Mouse (Mus musculus) layer of hippocampus, postnatal 36 days (tissue): ENCODE data around the gene Stoml2. TPM values are rescaled to one million over a fixed set of nuclear protein-coding genes. Genes with fewer than 3 reads are reported as not detected.
A peak's percentile ranks its signal among the peaks of the same experiment; 100 is the strongest.

Experiments used
- DNase-seq, 2 experiments: peaks; one replicate each; pipeline ENCODE4 v3.0.0; 2022
- total RNA-seq, 2 experiments: library from RNA; stranded (reverse); gene quantifications; 2 replicates each; pipeline ENCODE4 v1.2.3; 2021

Gene Stoml2
- 100 to 1,000 TPM in 1 of 2 experiments, 10 to 100 TPM in 1; 93.4 to 102 TPM for total RNA-seq

DNA sequence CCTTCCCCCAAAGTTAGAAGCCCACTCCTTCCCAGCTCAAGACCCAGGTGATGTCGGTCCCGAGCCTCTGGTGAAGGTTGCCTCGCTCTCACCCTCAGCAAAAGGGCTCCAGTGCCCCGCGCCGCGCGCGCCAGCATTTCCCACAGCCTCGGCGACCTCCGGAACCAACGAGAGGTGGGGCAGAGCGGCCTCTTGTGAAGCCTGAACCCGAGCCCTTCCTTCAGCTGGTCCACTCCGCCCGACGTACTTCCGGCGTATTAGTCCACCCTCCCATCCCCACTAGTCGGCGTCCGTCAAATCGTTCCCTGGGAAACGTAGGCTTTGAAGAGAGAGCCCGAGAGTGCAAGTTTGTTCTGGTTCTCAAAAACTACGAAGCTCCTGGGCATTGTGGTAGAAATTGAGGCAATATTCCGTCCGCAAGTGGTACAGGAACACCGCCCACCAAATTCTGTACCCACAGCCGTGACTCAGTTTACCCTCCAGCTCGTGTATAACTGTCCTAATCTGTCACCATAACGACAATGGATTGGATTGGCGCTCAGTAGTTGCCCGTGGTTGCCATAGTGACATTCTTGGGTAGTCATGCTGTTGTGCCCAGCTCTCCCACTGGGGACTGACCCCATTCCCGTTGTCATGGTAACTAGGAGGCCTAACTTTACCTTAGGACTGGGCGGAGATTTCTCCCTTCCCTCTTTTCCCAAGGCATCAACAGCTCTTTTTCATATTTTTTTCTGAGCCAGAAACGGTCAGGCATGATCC, at the start of gene Stoml2:
Stoml2 (minus strand) TSS at position 474 of the 759 bp plus-strand sequence.
- DNase-seq = peak; percentile 89 to 92

DNA sequence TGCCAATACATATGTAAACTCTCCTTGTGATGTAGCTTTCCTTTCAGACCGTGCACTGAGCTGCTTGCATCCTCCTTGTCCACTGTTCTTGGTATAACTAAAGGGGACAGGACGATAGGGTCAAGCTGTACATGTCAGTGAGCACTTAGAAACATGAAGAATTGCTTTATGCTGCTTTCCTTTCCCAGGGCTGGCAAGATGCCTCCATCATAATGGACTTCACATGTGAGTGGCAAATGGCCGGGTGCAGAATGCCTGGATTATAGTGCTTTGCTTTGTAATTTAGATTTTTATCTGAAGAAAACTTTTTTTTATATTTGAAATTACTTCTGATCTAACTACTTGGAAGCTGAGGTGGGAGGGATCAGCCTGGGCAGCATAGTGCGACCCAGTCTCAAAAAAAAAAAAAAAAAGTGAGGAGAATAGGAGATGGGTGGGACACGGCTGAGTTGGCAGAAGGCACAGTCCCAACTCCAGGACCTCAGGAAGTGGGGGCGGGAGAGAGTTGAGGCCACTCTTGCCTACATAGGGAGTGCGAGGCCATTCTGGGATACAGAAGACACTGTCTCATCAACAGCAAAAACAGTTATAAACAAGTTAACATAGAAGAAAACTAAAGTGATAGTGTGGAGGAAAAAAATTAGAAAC, 46.7 kb upstream of the Stoml2 start:
- no peak for DNase-seq

DNA sequence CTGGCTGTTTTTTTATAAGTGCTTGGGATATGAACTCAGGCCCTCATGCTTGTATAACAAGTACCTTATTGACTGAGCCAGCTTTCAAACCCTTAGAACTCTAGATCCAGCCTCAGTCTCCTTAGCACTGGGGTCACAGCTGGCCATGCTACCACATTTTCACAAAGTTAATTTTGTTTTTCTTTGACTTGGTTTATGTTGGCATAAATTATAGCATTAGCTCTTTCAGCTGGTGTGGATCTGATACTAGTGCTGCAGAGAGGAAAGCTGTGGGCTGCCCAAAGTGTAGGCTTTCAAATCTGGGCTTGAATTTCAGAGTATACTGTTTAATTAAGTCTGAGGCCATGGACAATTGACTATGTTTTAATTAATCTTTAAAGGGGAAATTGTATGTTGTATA, 43.4 kb upstream of the Stoml2 start:
- no peak for DNase-seq

DNA sequence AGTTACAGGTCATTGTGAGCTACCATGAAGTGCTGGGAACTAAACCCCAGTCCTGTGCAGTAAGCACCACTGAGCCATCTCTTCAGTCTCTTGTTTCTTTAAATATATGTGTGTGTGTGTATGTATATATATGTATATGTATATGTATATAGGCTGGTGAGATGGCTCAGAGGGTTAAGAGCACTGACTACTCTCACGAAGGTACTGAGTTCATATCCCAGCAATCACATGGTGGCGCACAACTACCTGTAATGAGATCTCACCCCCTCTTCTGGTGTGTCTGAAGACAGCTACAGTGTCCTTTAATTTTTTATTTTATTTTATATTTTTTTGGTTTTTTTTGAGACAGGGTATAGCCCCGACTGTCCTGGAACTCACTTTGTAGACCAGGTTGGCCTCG, 34.0 kb upstream of the Stoml2 start:
- no peak for DNase-seq

DNA sequence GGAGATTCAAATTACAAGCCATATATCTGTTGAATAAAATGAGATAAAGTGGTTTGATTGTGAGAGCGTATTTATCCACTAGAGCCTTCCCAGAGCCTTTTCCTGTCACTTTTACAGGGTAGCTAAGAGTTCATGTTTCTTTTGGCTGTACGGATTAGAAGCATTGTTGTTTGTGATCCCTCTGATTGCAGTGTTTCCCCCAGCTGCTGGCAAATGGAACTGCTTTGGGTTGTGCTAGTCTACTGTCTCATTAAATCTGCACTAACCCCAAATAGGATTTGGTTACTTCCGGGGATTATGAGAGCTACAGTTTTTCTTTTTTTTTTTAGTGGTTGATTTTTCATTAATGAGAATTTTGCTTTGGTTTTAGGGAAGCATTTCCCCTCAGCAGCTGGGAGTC, 28.8 kb upstream of the Stoml2 start:
- DNase-seq = no peak

DNA sequence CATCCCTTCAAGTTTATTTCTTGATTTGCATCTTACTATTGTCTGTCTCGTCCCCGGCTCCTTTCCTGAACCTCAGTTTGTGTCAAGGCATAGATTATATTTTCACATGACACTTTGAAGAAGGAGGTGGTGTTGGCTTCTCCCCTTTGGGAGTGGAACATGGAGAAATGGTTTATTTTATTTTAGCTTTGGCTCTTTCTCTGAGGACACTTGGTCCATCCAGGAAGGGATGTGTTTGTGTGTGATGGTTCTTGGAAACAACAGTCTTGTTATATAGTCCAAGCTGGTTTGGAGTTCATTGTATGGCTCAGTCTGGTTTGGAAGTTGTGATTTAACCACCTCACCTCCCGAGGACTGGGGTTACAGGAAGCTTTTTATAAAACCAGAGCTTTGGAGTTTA, 28.2 kb upstream of the Stoml2 start:
- no peak for DNase-seq

DNA sequence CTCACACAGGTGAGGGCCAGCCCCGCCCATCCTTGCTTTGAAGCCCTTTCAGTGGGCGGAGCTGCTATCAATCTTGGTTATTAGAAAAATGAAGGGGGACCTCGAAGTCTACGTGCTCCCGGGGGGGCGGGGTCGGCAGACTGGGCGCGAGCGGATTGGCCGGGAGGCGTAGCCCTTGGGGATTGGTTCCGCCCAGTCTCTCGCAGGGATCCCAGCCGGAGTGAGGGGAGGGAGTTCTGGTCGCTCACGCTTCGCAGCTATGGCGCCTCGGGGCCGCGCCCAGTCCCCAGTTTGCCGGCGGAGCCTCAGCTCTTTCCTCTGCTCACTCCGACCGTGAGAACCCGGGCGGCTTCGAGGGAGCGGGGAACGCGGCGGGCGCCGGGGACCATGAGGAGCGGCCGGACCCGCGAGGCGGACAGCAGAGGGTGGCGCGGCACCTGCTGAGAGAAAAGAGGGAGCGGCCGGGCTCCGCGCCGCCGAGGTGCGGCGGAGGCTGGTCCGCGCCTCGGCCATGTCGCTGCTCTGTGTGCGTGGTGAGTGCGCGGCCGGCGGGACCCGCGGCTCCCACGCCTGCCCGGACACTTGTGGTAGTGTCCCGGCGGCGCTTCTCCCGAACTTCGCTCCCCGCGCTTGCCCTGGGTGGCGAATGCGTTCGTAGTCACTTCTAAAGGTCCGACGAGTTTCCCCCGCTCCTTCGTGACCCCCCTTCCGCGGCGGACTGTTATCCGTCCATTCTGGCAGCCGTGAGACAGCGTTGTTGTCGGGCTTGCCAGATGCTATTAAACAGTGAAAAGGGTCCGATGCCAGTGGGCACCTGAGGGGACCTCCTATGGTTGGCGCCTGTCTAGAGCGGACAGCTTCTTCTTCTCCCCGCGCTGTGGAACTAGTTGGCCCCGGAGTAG, 27.5 kb upstream of the Stoml2 start, which contains the start of gene Unc13b:
Unc13b (plus strand) TSS at position 201 of the 902 bp plus-strand sequence.
- DNase-seq = peak; percentile 88 to 90

DNA sequence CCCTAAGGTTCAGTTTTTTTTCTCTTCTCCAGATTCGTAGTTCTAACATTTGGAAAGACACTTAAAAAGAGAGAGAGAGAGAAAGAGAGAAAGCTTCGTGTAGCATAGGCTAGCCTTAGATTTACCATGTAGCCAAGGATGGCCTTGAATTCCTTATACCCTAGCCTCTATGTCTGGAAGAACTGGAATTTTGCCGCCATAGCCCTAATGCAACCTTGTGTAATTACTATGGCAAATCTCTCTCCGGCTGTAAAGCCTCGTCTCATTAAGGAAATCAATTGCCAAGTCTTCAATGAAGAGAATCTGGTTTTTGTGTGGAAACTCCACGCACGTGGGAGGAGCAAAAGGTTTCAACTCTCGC, 26.9 kb upstream of the Stoml2 start:
- no peak for DNase-seq

DNA sequence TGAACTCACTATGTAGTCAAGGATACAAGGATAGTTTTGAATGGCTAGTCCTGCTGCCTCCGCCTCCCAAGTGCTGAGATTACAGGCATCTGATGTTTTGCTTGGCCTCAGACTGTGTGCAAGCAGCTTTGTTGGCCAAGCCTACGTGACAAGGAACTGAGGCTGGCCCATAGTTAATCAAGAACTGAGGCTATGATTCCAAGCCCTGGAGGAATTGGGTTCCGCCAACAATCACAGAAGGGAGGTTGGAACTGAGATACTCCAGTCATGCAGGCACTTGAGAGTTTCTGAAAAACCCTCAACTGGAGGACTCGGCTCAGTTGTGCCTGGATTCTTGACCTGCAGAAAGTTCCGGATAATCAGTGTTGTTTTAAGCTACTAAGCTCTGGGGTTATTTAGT, 26.1 kb upstream of the Stoml2 start:
- no peak for DNase-seq

DNA sequence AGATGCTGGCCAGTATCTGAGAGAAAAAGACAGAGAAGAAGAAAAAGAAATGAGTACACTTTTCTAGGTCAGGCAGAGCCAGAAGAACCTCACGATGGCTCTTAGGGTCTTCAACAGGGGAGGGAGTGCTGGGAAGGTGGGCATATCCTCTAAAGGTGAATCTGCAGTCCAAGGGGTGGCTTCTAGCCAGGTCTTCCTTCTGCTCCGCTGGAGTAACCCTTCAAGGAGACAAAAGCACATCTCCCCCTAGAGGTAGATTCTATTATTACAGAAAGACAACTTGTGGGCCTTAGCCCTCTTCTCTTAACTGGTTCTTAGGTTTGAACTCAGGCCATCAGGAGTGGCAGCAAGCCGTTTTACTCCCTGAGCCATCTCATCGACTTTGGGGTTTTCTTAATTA, 21.1 kb upstream of the Stoml2 start:
- no peak for DNase-seq

DNA sequence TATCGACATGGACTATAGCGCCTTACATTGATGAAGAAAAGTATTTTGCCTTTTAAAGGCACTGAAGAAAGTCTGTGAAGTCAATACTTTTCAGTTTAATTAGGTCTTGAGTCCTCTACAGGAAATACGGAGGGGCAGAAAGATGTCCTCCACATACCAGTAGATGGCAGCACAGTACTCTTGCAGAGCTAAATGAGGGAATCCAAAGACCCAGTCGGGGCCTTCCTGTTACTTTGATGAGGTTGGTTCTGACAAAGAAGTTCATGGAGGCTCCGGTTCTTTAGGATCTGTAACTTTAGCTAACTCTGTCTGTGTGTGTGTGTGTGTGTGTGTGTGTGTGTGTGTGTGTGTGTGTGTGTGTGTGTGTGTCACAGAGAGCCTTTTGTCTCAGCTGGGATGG, 15.7 kb upstream of the Stoml2 start:
- DNase-seq = peak in 1 of 2 experiments; percentile 52

DNA sequence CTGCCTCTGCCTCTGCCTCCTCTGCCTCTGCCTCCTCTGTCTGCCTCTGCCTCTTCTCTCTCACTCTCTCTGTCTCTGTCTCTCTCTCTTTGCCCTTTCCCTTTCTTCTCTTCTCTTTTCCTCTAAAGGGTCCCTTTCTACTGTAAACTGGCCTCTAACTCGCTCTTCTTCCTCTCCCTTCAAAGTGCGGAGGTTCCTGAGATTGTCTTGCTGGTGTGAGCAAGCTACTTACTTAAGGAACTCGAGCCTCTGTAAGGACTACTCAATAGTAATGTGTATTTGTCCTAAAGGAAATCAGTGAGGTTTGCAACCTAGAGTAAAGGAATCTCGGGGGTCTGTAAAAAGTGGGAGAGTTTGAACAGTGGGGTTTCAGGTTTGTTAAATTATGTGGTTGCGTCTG, 15.1 kb upstream of the Stoml2 start:
- no peak for DNase-seq

DNA sequence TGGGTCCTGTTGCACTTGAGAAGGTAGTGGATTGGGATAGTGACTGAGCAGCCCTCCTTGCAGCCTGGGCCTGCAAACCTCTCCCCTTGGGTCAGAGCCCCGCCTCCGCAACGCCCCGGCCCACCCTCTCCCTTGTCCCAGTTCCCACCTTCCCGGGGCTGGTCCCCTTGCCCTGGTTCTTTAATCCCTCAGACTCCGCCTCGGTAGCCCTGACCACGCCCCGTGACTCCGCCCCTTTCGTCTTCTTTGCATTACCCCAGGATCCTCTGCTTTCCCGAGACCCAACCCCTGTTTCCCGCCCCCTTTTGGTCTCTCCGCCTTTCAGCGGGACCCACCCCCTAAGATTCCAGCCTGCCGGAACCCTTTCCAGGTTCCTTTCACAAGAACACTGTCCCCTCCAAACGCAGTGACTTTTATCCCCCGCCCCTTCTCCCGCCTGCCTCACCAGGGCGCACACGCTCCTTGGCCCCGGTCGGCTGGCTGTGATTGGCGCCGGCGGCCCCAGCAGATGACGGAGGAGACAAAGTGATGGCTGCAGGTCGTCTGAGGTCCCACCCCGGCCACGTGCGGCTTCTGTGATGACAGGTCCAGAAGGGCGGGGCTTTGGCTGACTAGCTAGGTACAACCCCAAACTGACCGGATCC, 14.3 kb upstream of the Stoml2 start, which contains the start of gene Fam214b:
Fam214b (minus strand) TSS at position 562 of the 644 bp plus-strand sequence.
- DNase-seq = peak; percentile 93 to 95

DNA sequence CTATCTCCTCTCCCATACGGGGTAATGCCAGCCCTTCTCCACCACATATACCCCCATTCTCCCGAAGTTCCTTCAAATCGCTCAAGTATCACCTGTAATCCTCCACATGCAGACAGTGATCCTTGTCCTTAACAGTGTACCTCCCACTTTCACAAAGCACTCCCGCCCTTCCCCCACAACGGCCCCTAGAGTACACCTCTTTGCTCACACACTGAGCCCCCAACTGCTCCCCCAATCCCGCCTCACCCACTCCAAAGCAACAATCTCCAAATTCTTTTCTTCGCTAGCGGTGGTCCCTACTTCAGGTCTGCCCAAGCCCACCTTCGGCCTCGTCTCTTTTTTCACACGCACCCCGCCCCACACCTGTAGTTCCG, 13.8 kb upstream of the Stoml2 start:
- DNase-seq = no peak

DNA sequence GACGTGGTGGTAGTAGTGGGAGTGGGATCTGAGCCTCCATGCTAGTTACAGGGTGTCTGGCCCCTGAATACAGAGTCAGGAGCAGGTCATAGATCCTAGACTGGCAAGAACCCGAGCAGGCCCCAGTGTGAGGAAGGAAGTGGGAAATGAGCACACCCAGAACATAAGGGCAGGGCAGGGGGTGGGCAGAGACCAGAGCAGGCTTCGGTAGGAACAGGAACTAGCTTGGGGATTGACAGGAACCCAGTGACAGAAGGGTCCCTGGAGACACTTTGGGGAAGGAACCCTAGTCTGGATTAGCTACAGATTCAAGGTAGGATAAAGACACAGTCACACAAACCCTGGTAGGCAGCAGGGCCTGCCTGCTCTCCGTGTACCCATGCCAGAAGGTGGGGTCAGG, 13.2 kb upstream of the Stoml2 start:
- DNase-seq = no peak

DNA sequence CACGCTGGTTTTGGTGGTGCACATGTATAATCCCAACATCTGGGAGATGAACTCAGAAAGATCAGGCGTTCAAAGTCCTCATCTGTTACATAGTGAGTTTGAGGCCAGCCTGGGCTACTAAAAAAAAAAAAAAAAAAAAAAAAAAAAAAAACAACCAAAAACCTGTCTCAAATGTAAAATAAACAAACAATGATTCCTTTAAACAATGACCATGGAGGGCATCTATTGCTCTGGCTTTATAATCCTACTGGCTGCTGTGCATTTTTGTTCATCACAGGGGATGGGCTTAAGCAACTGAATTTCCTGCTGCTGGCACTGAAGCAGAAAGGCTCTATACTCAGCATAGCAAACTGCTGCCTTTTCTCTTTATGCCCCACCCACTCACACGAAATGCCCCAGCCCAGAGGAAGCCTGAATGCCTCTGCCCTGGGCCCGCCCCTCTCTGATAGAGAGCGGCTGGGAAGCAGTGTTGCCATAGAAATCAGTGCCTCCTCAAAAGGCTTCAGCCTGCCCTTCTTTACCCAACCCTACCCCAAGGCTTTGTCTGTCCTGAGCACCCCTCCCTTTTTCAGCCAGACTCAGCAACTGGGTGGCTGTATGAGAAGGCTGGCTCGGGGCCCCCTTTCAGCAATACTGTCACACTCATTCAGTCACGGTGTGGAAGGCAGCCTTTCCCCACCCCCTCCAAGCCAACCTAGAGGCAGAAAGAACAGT, 12.3 kb upstream of the Stoml2 start:
- DNase-seq = peak; percentile 53 to 60

DNA sequence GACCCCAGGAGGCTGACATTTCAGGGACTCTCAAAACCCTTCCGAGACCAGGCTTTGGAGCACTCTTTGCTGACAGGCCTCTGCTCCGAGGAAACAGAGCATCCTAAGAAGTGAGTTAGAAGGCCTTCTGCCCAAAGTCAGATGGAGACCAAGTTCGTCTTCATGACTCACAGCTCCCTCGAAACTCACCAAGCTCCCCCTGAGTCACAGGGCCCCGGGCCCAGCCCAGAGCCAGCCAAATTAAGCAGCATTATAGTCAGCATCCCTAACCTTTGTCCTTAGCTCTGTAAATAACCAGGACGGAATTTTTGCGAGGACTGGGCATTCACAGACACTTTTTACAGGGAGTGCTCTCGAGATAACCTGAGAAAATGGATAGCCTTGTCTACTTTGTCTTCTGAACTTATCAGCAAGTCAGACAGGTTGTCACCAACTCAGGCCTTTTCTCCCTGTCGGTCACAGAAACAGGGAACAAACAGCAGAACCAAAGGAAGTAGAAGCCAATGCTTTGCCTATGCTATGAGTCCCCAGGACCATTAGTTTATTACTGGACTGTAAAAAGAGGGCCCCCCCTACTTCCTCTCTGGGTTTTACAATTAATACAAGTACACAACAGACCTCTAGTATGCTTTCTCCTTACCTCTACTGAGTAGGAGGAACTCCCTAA, 9.5 kb upstream of the Stoml2 start:
- no peak for DNase-seq

DNA sequence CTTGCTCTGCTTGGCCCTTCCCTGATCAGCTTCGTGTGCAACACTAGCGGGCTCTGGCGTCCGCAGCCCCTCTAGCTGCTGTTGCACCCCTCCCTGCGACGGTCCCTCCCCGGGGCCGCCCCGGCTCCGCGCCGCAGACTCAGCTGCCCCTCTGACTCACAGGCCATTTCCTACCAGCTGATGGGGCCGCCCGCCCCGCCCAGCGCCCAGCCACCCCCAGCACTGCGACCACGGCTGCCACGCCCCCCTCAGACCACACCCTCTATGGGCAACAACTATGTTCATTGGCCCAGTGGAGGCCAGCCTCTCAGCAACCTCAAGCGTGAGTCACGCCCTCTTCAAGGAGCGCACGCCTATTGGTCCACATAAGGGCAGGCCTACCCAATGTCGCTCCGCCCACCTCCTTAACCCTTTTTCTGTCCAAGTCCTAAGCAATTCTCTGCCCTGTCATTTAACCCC, 8.6 kb upstream of the Stoml2 start:
- DNase-seq = peak; percentile 93 to 94

DNA sequence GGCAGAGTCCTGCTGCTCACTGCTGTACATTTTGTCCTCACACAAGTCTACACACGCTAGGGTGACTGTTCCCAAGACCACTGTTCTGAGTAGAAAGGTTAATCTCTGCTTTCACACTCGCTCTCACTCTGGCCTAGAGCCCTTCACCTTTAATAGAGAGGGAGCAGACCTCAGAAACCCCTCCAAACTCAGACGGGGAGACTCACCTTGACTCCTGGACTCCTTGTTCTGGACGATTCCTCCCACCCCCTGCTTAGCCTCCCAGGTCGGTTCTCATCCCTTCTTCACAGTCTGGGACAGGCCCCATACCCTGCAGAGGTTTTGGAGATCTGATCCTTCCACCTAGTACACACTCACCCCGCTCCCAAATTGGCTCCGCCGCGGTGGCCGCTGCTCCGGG, 8.1 kb upstream of the Stoml2 start:
- DNase-seq = no peak

DNA sequence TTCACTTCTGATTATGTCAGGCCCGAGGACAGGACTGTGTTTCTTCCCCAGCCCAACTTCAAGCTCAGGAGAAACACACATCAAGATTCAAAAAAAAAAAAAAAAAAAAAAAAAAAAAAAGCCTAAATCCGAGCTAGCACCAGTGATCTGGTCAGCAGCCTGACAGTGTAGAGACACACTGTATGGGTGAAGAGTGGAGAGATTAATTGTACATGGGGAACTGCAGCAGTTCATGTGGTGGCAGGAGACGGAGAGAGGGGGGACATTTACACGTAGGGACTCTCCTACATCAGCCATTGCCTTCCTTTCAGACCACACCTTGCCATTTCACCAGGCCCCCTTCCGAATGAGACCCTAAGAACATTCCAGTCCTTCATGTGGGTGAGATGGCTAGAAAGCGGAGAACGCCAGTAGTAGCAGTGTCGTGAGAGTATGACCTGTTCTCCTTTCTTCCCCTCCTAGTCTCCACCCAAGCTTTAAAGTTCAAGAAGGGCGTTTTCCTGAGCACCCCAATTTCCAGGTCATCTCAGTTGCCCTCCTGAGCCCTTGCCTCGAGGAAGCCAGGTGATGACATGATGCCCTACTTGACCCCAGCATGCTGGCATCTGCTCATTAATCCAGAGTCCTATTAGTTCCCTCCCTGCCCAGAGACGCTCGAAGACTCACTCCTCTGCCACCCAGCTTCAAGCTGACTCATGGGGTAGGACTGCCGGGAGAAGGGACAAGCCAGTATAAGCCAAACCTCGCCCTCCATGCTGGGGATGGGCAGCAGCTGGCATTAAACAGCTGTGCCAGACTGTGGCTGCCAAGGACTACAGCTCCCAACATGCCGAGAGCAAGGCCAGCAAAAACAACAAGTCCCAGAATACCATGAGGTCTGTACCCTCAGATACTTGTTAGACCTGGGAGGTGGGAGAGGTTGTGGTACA, 7.3 kb upstream of the Stoml2 start:
- peak in 1 of 2 experiments; percentile 50 for DNase-seq
